Mouse (Mus musculus) heart, postnatal 0 days (tissue): ENCODE data around the gene Gm5134.

Source experiments
- CTCF ChIP-seq: IDR thresholded peaks from 2 replicates; pipeline ENCODE4 v1.5.1; 2016; ENCODE audit warnings: antibody characterized with exemption, control low read depth, low read depth
- EP300 ChIP-seq: IDR thresholded peaks from 2 replicates; pipeline ENCODE4 v1.6.1; 2016; ENCODE audit warnings: antibody characterized with exemption, low read depth

- TF ChIP-seq EP300 = no peak
- TF ChIP-seq CTCF = no peak
Measured at GRCm38 (mm10) chr10:76030496-76030895, 76.2 kb downstream of the Gm5134 start.
